Mouse (Mus musculus) ES-E14 (cell line): ENCODE results near the gene Olfm1. TPM values are rescaled to one million over a fixed set of nuclear protein-coding genes. Genes with fewer than 3 reads are reported as not detected.

Experiments
- DNase-seq: peaks from one replicate; pipeline ENCODE4 v3.0.0-alpha.2; 2013; ENCODE audit warnings: low read depth, low spot score
- H3K27ac ChIP-seq: 2 replicates; pipeline ENCODE4 v1.5.1; 2012; ENCODE audit warnings: low read depth, mild to moderate bottlenecking, low read length, moderate library complexity, mixed read lengths; ENCODE audit not compliant: poor library complexity, insufficient read depth, severe bottlenecking
- H3K36me3 ChIP-seq: 2 replicates; pipeline ENCODE4 v1.6.1; 2012; ENCODE audit warnings: mild to moderate bottlenecking, low read length, moderate library complexity, mixed read lengths; ENCODE audit not compliant: control insufficient read depth, poor library complexity, insufficient read depth, severe bottlenecking
- H3K4me1 ChIP-seq, 2 experiments: fragments of 150-350 bp in 1 of 2; sonication (generic) in 1 of 2; 2 replicates each; pipeline ENCODE4 v1.6.1; 2012; ENCODE audit warnings: low read length in 2 of 2, mild to moderate bottlenecking in 1 of 2, mixed read lengths in 1 of 2; ENCODE audit not compliant: control insufficient read depth in 2 of 2, insufficient read depth in 2 of 2, poor library complexity in 1 of 2
- H3K4me3 ChIP-seq, 2 experiments: fragments of 150-350 bp in 1 of 2; sonication (generic) in 1 of 2; 2 replicates each; pipeline ENCODE4 v1.5.1; 2012; ENCODE audit warnings: low read length in 2 of 2, low read depth in 1 of 2, mild to moderate bottlenecking in 1 of 2, mixed read lengths in 1 of 2; ENCODE audit not compliant: insufficient read depth in 1 of 2, poor library complexity in 1 of 2, severe bottlenecking in 1 of 2
- H3K9ac ChIP-seq: 2 replicates; pipeline ENCODE4 v1.6.1; 2012; ENCODE audit warnings: low read depth, mild to moderate bottlenecking, low read length, mixed read lengths; ENCODE audit not compliant: poor library complexity, insufficient read depth, severe bottlenecking
- H3K9me3 ChIP-seq: fragments of 150-350 bp; sonication (generic); 2 replicates; pipeline ENCODE4 v1.6.1; 2012; ENCODE audit warnings: low read depth, mild to moderate bottlenecking, low read length; ENCODE audit not compliant: control insufficient read depth, insufficient read depth
- CHD2 ChIP-seq: IDR thresholded peaks from 2 replicates; pipeline ENCODE4 v1.6.1; 2014; ENCODE audit warnings: mild to moderate bottlenecking, low read depth, low read length, inconsistent platforms
- HCFC1 ChIP-seq: IDR thresholded peaks from 2 replicates; pipeline ENCODE4 v1.6.1; 2012; ENCODE audit warnings: low read length, inconsistent platforms, borderline replicate concordance; ENCODE audit not compliant: insufficient read depth
- MAFK ChIP-seq: IDR thresholded peaks from 2 replicates; pipeline ENCODE4 v1.6.1; 2014; ENCODE audit warnings: mild to moderate bottlenecking, low read depth, low read length, inconsistent platforms; ENCODE audit not compliant: insufficient read depth
- ZC3H11A ChIP-seq: IDR thresholded peaks from 2 replicates; pipeline ENCODE4 v1.6.1; 2012; ENCODE audit warnings: low read depth, mild to moderate bottlenecking, inconsistent platforms, low read length, borderline replicate concordance
- ZNF384 ChIP-seq: IDR thresholded peaks from 2 replicates; pipeline ENCODE4 v1.6.1; 2012; ENCODE audit warnings: low read depth, low read length, inconsistent platforms
- in situ Hi-C, 2 experiments: fragments of 600-800 bp; cut with MboI; formaldehyde crosslinking; loops; one replicate each; pipeline ENCODE4 v1.15.1; 2025; ENCODE audit warnings: low sequenced_read_pairs in 2 of 2, inconsistent platforms in 1 of 2; ENCODE audit not compliant: unreplicated experiment in 2 of 2
- total RNA-seq: library from RNA; depleted of rRNA; stranded (reverse); fragments of 300-350 nt; gene quantifications from 2 replicates; pipeline ENCODE4 v1.2.3, GENCODE M21; 2012

Gene Olfm1
- total RNA-seq, 1 experiment: 3.4 TPM

- no peak overlapping the region for H3K27ac ChIP-seq
- no peak overlapping the region for H3K9ac ChIP-seq
- no peak overlapping the region for H3K4me3 ChIP-seq
- no peak for TF ChIP-seq MAFK
- TF ChIP-seq HCFC1: no peak
- TF ChIP-seq ZNF384: no peak
- no peak for TF ChIP-seq CHD2
- no peak for TF ChIP-seq ZC3H11A
- DNase-seq: no peak
- no peaks in the 10 kb centered on the region for H3K36me3 ChIP-seq
- in situ Hi-C loops: no loop called here
- no peaks in the 10 kb centered on the region for H3K9me3 ChIP-seq
- H3K4me1 ChIP-seq: 0 out of 4 replicates have a peak, but pooled peaks cover 0 to under 1% of the 10 kb centered on the region in 2 experiments
Observed at GRCm38 (mm10) chr2:28236447-28236846, 43.7 kb downstream of the Olfm1 start.

DNA sequence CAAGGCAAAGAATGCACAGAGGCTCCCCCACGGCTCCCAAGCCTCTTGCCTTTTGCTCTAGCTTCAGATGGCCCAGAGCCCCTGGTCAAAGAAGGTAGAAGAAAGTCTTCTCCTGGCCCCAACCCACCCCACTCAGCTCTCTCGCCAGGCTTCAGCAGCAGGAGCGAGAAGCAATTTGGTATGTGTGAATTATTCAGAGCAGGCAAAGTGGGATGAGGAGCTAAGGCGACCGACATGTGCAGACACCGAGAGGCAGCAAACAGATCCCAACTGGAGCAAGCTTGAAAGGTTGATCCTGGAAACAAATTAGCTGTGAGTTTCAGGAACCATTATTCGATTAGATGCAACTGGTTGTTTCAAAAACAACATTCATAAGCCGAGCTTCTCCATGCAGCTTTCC lies 46.8 kb downstream of the Olfm1 start:
- peaks cover 0 to 3% of the 10 kb centered on the region in 2 experiments; a peak in 1 of 4 replicates for H3K4me1 ChIP-seq
- no peak overlapping the region for H3K4me3 ChIP-seq
- no peaks in the 10 kb centered on the region for H3K36me3 ChIP-seq
- in situ Hi-C loops: no loop called here
- H3K9ac ChIP-seq: no peak overlapping the region
- TF ChIP-seq CHD2 (no peak), MAFK (no peak), ZNF384 (no peak), HCFC1 (no peak), ZC3H11A (no peak)
- no peak overlapping the region for H3K27ac ChIP-seq
- no peak for DNase-seq
- H3K9me3 ChIP-seq: no peaks in the 10 kb centered on the region

GRCm38 (mm10) chr2:28240920-28241319 lies 48.1 kb downstream of the Olfm1 start:
- Histone ChIP-seq H3K9me3 (no peaks in the 10 kb centered on the region), H3K4me3 (no peak overlapping the region), H3K36me3 (no peaks in the 10 kb centered on the region), H3K9ac (no peak overlapping the region), H3K27ac (no peak overlapping the region), H3K4me1 (peaks cover 0 to 3% of the 10 kb centered on the region in 2 experiments; a peak in 1 of 4 replicates)
- in situ Hi-C loops: no loop called here
- DNase-seq: no peak
- no peak for TF ChIP-seq MAFK
- TF ChIP-seq ZC3H11A: no peak
- no peak for TF ChIP-seq CHD2
- no peak for TF ChIP-seq HCFC1
- TF ChIP-seq ZNF384: no peak

DNA sequence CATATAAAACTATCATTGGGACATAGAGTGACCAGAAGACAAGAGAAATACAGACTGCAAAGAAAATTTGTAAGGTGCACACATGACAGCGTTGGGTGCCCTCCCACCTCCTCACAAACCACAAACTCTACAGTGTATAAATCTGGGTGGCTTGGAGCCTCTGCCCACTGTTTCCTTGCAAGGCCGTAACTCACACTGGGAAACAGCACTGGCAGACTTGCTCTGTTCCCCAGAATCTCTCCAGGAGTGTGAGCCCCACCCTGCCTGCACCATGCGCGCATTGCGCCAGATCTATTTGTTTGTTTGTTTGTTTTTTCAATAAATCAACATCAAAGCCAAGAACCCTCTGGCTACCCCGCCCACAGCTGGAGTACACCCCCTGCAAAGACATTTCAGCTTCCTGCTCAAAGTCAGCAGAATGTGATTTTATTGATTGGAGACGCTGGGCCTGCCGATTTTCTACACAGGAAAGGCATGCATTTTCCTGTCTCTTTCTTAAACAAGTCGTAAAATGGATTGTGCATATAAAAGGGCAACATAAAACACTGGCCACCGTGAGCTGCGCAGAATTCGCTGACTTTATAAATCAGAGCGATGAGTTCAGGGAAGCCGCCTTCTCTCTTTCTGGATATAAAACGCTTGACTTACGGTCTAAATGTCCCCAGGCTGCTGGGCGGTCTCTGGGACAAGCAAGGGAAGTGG lies 48.9 kb downstream of the Olfm1 start:
- in situ Hi-C loops: no loop called here
- H3K27ac ChIP-seq: no peak overlapping the region
- peaks cover 0 to 3% of the 10 kb centered on the region in 2 experiments; a peak in 1 of 4 replicates for H3K4me1 ChIP-seq
- H3K9ac ChIP-seq: no peak overlapping the region
- DNase-seq: no peak
- H3K9me3 ChIP-seq: no peaks in the 10 kb centered on the region
- no peak for TF ChIP-seq ZC3H11A
- TF ChIP-seq CHD2: no peak
- no peak for TF ChIP-seq ZNF384
- no peak for TF ChIP-seq MAFK
- no peak for TF ChIP-seq HCFC1
- peak overlapping the region; percentile 3 to 7; a peak in 1 of 4 replicates for H3K4me3 ChIP-seq
- H3K36me3 ChIP-seq: no peaks in the 10 kb centered on the region

DNA sequence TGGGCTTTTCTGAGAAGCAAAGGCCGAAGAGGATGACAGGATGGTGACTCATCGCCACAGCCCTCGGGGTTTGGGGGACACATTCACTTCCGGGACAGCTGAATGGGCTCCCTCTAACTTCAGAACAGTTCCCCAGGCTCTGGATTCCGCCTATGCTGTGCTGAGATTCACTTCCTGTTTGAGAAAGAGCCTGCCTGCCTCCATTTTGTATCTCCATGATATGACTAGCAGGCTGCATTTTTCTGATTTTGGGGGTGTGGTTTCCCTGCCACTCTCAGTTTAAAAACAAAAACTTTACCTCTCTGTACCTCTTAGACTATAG lies 49.4 kb downstream of the Olfm1 start:
- TF ChIP-seq HCFC1 (no peak), ZNF384 (no peak), ZC3H11A (no peak), MAFK (no peak), CHD2 (no peak)
- in situ Hi-C loops: no loop called here
- H3K4me3 ChIP-seq: peak overlapping the region; percentile 3 to 7; a peak in 1 of 4 replicates
- H3K27ac ChIP-seq: no peak overlapping the region
- DNase-seq: no peak
- H3K36me3 ChIP-seq: no peaks in the 10 kb centered on the region
- H3K9me3 ChIP-seq: no peaks in the 10 kb centered on the region
- H3K9ac ChIP-seq: no peak overlapping the region
- H3K4me1 ChIP-seq: peaks cover 0 to 3% of the 10 kb centered on the region in 2 experiments; a peak in 1 of 4 replicates
